Mouse (Mus musculus) intestine, embryonic 16.5 days (tissue): ENCODE measurements around the gene Tacc3. TPM values are rescaled to one million over a fixed set of nuclear protein-coding genes. Genes with fewer than 3 reads are reported as not detected.

Experiments used
- ATAC-seq: fragments of 200-750 bp; cut with Nextera tagmentation; 2 replicates; pipeline ENCODE4 v1.8.0; 2017; ENCODE audit warnings: moderate TSS enrichment, moderate library complexity
- H3K27ac ChIP-seq: fragments of 300-500 bp; sonication (generic); 2 replicates; pipeline ENCODE4 v1.5.1; 2014; ENCODE audit warnings: mild to moderate bottlenecking, low read length
- H3K27me3 ChIP-seq: fragments of 300-500 bp; sonication (generic); replicated peaks from 2 replicates; pipeline ENCODE4 v1.6.1; 2014; ENCODE audit warnings: low read length, control low read depth, mixed read lengths; ENCODE audit not compliant: control insufficient read depth, insufficient read depth
- H3K36me3 ChIP-seq: fragments of 300-500 bp; sonication (generic); 2 replicates; pipeline ENCODE4 v1.6.1; 2014; ENCODE audit warnings: low read length, control low read depth; ENCODE audit not compliant: control insufficient read depth, insufficient read depth
- H3K4me1 ChIP-seq: fragments of 300-500 bp; sonication (generic); 2 replicates; pipeline ENCODE4 v1.6.1; 2014; ENCODE audit warnings: low read length, control low read depth, mixed read lengths; ENCODE audit not compliant: control insufficient read depth, insufficient read depth
- H3K4me2 ChIP-seq: fragments of 300-500 bp; sonication (generic); 2 replicates; pipeline ENCODE4 v1.6.1; 2014; ENCODE audit warnings: low read depth, low read length, control low read depth
- H3K4me3 ChIP-seq: fragments of 300-500 bp; sonication (generic); 2 replicates; pipeline ENCODE4 v1.5.1; 2014; ENCODE audit warnings: mild to moderate bottlenecking, low read length
- H3K9ac ChIP-seq: fragments of 300-500 bp; sonication (generic); 2 replicates; pipeline ENCODE4 v1.6.1; 2014; ENCODE audit warnings: low read depth, low read length
- H3K9me3 ChIP-seq: fragments of 300-500 bp; sonication (generic); 2 replicates; pipeline ENCODE4 v1.6.1; 2016; ENCODE audit warnings: low read length, control low read depth; ENCODE audit not compliant: control insufficient read depth
- WGBS: fragments of 180-500 bp; shearing (Covaris S2); extraction: QIAGEN DNeasy Blood & Tissue Kit; methylation state at CpG from one replicate; pipeline ENCODE4 v1.1.7; 2014; 5-methylcytosine and 5-hydroxymethylcytosine counted together
- polyA plus RNA-seq: library from polyadenylated mRNA; unstranded; fragments of >200 nt; fragmentation: Nextera tagmentation; extraction: Ambion mirVana; gene quantifications from 2 replicates; pipeline ENCODE4 v1.2.1, GENCODE M21; 2015

Tacc3 gene
- polyA plus RNA-seq, 1 experiment from 2014 or later, result 144 TPM

DNA sequence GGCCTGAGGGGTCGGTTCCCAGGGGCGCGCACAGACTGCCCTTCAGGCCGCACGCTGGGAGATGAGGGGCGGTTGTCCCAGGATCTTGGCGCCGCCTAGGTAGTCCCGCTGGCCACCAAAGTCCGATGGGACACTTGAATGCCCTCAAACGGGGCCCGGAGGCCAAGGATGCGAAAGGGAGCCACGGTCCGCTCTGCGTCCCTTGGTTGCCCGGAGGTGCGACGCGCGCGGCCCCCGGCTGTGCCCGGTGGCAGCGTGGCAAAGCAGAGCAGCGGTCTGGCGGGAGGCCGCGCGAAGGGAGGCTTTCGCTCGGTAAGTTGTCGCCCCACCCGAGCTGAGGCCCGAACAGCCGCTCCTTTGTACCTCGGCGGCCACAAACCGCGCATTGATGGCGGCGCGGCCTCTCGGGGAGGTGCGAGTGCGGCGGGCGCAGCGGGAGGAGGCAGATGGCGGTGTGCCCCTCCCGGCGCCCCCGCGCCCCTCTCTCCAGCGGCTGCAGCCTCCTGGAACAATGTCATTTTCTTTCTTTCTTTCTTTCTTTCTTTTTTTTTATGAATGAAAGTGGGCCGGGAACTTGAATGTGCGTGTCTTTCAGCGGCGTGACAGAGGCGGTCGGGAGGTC is 65.2 kb downstream of the Tacc3 start:
- peak overlapping the region; percentile 61 for H3K4me3 ChIP-seq
- under 1% methylated on average over 61 of the region's 61 CpGs for WGBS
- peak overlapping the region; percentile 89 for H3K27ac ChIP-seq
- peaks cover 37% of the 10 kb centered on the region for H3K4me1 ChIP-seq
- no peaks in the 10 kb centered on the region for H3K36me3 ChIP-seq
- no peak for ATAC-seq
- peak overlapping the region; percentile 99 for H3K4me2 ChIP-seq
- no peaks in the 10 kb centered on the region for H3K9me3 ChIP-seq
- H3K9ac ChIP-seq, result peak overlapping the region; percentile 85
- H3K27me3 ChIP-seq, result 0 out of 2 replicates have a peak, but pooled peaks cover 5% of the 10 kb centered on the region

DNA sequence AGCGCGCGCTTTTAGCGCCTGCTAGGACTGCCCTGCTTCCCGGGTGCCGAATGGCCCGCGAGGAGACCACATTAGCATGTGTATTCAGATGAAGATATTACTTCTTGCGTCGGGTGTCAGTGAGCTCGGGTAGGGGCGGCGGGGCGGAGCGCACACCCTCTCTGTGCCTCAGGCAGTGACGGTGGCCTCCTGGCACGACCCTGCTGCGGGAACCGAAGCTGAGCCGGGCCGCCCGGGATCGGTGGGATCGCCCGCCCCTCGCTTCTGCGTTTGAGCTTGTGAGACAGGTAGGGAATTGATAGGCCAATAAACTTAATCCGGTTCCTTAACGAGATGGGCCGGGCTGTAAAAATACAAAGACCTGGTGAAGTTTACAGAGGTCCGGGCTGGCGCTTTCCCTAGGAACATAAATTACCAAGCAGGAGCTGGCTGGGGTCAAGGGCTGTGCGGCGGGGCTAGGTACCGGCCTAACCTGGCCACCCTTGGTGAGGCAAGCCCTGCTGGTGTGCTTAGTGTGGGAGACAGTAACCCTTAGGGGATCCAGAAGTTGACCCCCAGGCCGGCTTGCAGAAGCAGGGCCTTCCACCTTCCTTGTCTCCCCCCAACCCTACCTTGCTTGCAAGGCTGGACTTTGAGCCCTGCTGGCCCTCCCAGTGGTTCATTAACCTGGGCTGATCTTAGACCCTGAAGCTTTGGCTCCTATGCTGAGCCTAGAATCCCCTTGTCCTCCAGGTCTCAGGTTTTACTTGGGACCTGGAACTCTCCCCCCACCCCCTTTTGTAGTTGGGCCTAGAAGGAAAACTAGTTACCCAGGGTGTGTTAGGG is 65.9 kb downstream of the Tacc3 start:
- Histone ChIP-seq H3K9ac (peak overlapping the region; percentile 85), H3K27me3 (0 out of 2 replicates have a peak, but pooled peaks cover 5% of the 10 kb centered on the region), H3K4me1 (peaks cover 37% of the 10 kb centered on the region), H3K4me3 (peak overlapping the region; percentile 61), H3K27ac (peak overlapping the region; percentile 89), H3K4me2 (peak overlapping the region; percentile 99), H3K9me3 (no peaks in the 10 kb centered on the region), H3K36me3 (no peaks in the 10 kb centered on the region)
- WGBS, result 9% methylated on average over 36 of the region's 36 CpGs
- ATAC-seq, result peak; percentile 62

DNA sequence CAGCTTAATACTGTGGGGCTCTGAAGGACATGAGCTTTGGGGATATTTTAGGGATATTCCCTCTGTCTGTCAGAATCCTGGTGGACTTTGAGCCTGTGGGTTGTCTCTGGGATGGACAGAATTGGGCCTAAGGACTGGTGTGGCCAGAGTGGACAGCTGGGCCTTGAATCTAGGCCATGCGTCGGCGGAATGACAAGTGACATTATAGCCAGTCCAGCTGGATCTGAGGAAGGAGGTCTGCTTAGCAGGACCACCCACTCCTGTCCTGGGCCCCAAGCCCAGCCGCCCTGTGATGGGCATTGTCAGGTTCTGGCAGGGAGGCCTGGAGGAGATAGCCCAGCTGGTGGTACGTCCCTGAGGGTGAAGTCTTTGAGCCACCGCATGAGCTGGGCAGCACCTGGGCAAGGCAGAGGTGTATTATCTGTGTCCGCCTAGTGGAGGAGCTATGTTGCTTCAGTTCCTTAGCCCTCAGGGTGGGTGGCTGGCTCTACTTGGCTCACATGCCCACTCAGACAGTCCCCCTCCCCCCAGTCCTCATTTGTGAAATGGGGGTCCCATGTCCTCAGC is 68.2 kb downstream of the Tacc3 start:
- H3K9me3 ChIP-seq, result no peaks in the 10 kb centered on the region
- peaks cover 25% of the 10 kb centered on the region for H3K4me1 ChIP-seq
- WGBS, result 68% methylated on average over 7 of the region's 7 CpGs
- no peak overlapping the region for H3K9ac ChIP-seq
- no peak overlapping the region for H3K4me3 ChIP-seq
- H3K36me3 ChIP-seq, result 0 out of 2 replicates have a peak, but pooled peaks cover 3% of the 10 kb centered on the region
- no peak overlapping the region for H3K4me2 ChIP-seq
- 0 out of 2 replicates have a peak, but pooled peaks cover 5% of the 10 kb centered on the region for H3K27me3 ChIP-seq
- no peak for ATAC-seq
- H3K27ac ChIP-seq, result no peak overlapping the region

DNA sequence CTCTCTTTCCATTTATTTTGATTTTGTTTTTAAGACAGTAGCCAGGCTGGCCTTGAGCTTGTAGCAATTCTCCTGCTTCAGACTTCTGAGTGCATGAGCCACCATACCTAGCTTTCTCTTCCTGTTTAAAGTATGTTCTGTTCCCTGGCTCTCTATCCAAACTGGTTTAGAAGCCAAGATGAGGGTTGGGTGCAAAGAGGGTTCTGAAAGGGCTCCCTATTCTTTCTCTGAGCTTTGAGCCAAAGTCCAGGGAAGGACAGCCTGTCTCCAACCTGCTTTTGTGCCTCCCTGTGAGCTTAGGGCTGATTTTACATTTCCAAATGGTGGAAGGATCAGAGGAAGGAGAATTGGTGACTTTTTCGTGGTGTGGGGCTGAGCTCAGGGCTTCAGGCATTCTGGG is 69.0 kb downstream of the Tacc3 start:
- ATAC-seq, result no peak
- no peak overlapping the region for H3K4me3 ChIP-seq
- no peak overlapping the region for H3K4me2 ChIP-seq
- H3K9ac ChIP-seq, result no peak overlapping the region
- H3K4me1 ChIP-seq, result peaks cover 22% of the 10 kb centered on the region
- 79% methylated on average over 1 of the region's 1 CpGs for WGBS
- H3K36me3 ChIP-seq, result 0 out of 2 replicates have a peak, but pooled peaks cover 3% of the 10 kb centered on the region
- H3K9me3 ChIP-seq, result no peaks in the 10 kb centered on the region
- 0 out of 2 replicates have a peak, but pooled peaks cover 5% of the 10 kb centered on the region for H3K27me3 ChIP-seq
- no peak overlapping the region for H3K27ac ChIP-seq

Other genes starting within 250 kb of the Tacc3 start
- gene Nkx1-1, start 224.2 kb upstream of the Tacc3 start, polyA plus RNA-seq, result not detected in 2 replicates
- gene Fam53a, start 28.5 kb upstream of the Tacc3 start, polyA plus RNA-seq, result 48.0 and 49.6 TPM in 2 replicates
- gene Gm9903, start 28.2 kb upstream of the Tacc3 start, polyA plus RNA-seq, result 0.15 and 0.32 TPM in 2 replicates
- 164 and 184 TPM in 2 replicates for gene Slbp, start 5.6 kb upstream of the Tacc3 start, polyA plus RNA-seq
- 35.7 and 36.9 TPM in 2 replicates for gene Tmem129, start 288 bp downstream of the Tacc3 start, polyA plus RNA-seq
- gene Fgfr3, start 63.5 kb downstream of the Tacc3 start, polyA plus RNA-seq, result 9.0 and 9.8 TPM in 2 replicates
- 37.5 and 38.3 TPM in 2 replicates for gene Letm1, start 124.7 kb downstream of the Tacc3 start, polyA plus RNA-seq
- gene Nsd2, start 162.6 kb downstream of the Tacc3 start, polyA plus RNA-seq, result 20.5 and 22.5 TPM in 2 replicates